Mouse (Mus musculus) heart, adult 8-10 months (tissue): ENCODE data around the gene Mef2d. TPM values are rescaled to one million over a fixed set of nuclear protein-coding genes. Genes with fewer than 3 reads are reported as not detected.

Experiments
- DNase-seq: peaks from one replicate; pipeline ENCODE4 v3.0.0; 2022; ENCODE audit warnings: low spot score
- microRNA-seq: library from miRNA; unstranded; fragments of <30 nt; microRNA quantifications from one replicate; pipeline ENCODE4 v1.2.0, GENCODE M21; 2022
- total RNA-seq, 4 experiments: library from RNA; stranded (reverse); gene quantifications; 2 replicates each; pipeline ENCODE4 v1.2.4; 2022

Gene Mef2d
- total RNA-seq, 4 experiments from 2014 or later = 125 to 139 (median 131) TPM

GRCm38 (mm10) chr3:88207451-88208100 lies 65.4 kb downstream of the Mef2d start:
- no peak for DNase-seq

GRCm38 (mm10) chr3:88208226-88208720 lies 66.1 kb downstream of the Mef2d start:
- no peak for DNase-seq

GRCm38 (mm10) chr3:88209306-88209705 lies 67.1 kb downstream of the Mef2d start:
- DNase-seq = no peak

- DNase-seq = no peak
Measured at GRCm38 (mm10) chr3:88210121-88210520, 67.9 kb downstream of the Mef2d start.

- DNase-seq = no peak
Measured at GRCm38 (mm10) chr3:88210918-88211317, 68.7 kb downstream of the Mef2d start.

GRCm38 (mm10) chr3:88212356-88212755 lies 70.2 kb downstream of the Mef2d start:
- DNase-seq = no peak

GRCm38 (mm10) chr3:88213019-88213418 lies 70.8 kb downstream of the Mef2d start:
- DNase-seq = no peak

- DNase-seq = no peak
Measured at GRCm38 (mm10) chr3:88214197-88214938, 72.2 kb downstream of the Mef2d start.

GRCm38 (mm10) chr3:88214971-88215552 lies 72.9 kb downstream of the Mef2d start:
- DNase-seq = no peak

- DNase-seq = no peak
Measured at GRCm38 (mm10) chr3:88215553-88216004, 73.4 kb downstream of the Mef2d start.

- no peak for DNase-seq
Measured at GRCm38 (mm10) chr3:88216116-88216515, 73.9 kb downstream of the Mef2d start.

GRCm38 (mm10) chr3:88216534-88217326 lies 74.6 kb downstream of the Mef2d start:
- DNase-seq = no peak

GRCm38 (mm10) chr3:88217679-88218078 lies 75.5 kb downstream of the Mef2d start:
- no peak for DNase-seq

GRCm38 (mm10) chr3:88219940-88220339 lies 77.8 kb downstream of the Mef2d start:
- no peak for DNase-seq

GRCm38 (mm10) chr3:88220842-88221241 lies 78.7 kb downstream of the Mef2d start:
- DNase-seq = peak; percentile 31

Small RNA genes lying within 50 kb of the gene (microRNA-seq; reads per million reads assigned to microRNA genes)
- gene Gm25641 (not detected), gene Mir3093 (not detected), gene Mir9-1 (not detected)

Other genes starting within 250 kb of the Mef2d start
- gene Hdgf, start 236.1 kb upstream of the Mef2d start, total RNA-seq = 100 to 1,000 TPM; 109 to 118 (median 117) TPM
- 10 to 100 TPM; 73.5 to 80.6 (median 77.1) TPM for gene Mrpl24, start 222.9 kb upstream of the Mef2d start, total RNA-seq
- gene Isg20l2, start 212.1 kb upstream of the Mef2d start, total RNA-seq = 1 to 10 TPM; 9.0 to 9.8 (median 9.7) TPM
- 1 to 10 TPM; 4.6 to 6.7 (median 5.3) TPM for gene Rrnad1, start 211.7 kb upstream of the Mef2d start, total RNA-seq
- gene Crabp2, start 193.7 kb upstream of the Mef2d start, total RNA-seq = not detected
- gene Nes, start 171.3 kb upstream of the Mef2d start, total RNA-seq = 10 to 100 TPM; 10.1 to 25.1 (median 18.9) TPM
- gene Bcan, start 142.1 kb upstream of the Mef2d start, total RNA-seq = under 1 TPM in 3 of 4 experiments, not detected in 1; 0.09 to 0.69 (median 0.27) TPM
- not detected for gene Hapln2, start 114.8 kb upstream of the Mef2d start, total RNA-seq
- 10 to 100 TPM in 3 of 4 experiments, 1 to 10 TPM in 1; 9.8 to 11.7 (median 10.8) TPM for gene Gpatch4, start 99.3 kb upstream of the Mef2d start, total RNA-seq
- 100 to 1,000 TPM in 1 of 4 experiments, 10 to 100 TPM in 3; 94.4 to 103 (median 96.3) TPM for gene Naxe, start 83.9 kb upstream of the Mef2d start, total RNA-seq
- not detected for gene Ttc24, start 64.1 kb upstream of the Mef2d start, total RNA-seq
- gene Iqgap3, start 60.4 kb upstream of the Mef2d start, total RNA-seq = under 1 TPM; 0.22 to 0.80 (median 0.45) TPM
- not detected for gene Rhbg, start 112.3 kb downstream of the Mef2d start, total RNA-seq
- under 1 TPM in 3 of 4 experiments, not detected in 1; 0.25 to 0.44 (median 0.29) TPM for gene Gm38392, start 144.8 kb downstream of the Mef2d start, total RNA-seq
- gene Tsacc, start 154.6 kb downstream of the Mef2d start, total RNA-seq = 10 to 100 TPM in 1 of 4 experiments, 1 to 10 TPM in 3; 5.6 to 12.0 (median 7.5) TPM
- 100 to 1,000 TPM; 146 to 187 (median 164) TPM for gene Cct3, start 154.7 kb downstream of the Mef2d start, total RNA-seq
- gene Glmp, start 182.7 kb downstream of the Mef2d start, total RNA-seq = 10 to 100 TPM; 74.5 to 85.8 (median 82.1) TPM
- gene Tmem79, start 193.8 kb downstream of the Mef2d start, total RNA-seq = 1 to 10 TPM; 1.6 to 4.0 (median 2.0) TPM
- gene Smg5, start 193.9 kb downstream of the Mef2d start, total RNA-seq = 10 to 100 TPM; 42.6 to 57.6 (median 56.5) TPM
- gene Paqr6, start 222.2 kb downstream of the Mef2d start, total RNA-seq = under 1 TPM in 3 of 4 experiments, not detected in 1; 0.53 to 0.85 (median 0.69) TPM
- not detected for gene Bglap3, start 230.4 kb downstream of the Mef2d start, total RNA-seq
- gene Bglap2, start 236.3 kb downstream of the Mef2d start, total RNA-seq = not detected
- gene Bglap, start 242.1 kb downstream of the Mef2d start, total RNA-seq = not detected